Mouse (Mus musculus) liver, postnatal 0 days (tissue): Measurements from ENCODE around the gene Mycl.

Experiments used
- CTCF ChIP-seq: sonication (generic); IDR thresholded peaks from 2 replicates; pipeline ENCODE4 v1.5.1; 2016; ENCODE audit warnings: antibody characterized with exemption, low read depth
- EP300 ChIP-seq: IDR thresholded peaks from 2 replicates; pipeline ENCODE4 v1.6.1; 2016; ENCODE audit warnings: antibody characterized with exemption, low read depth, mild to moderate bottlenecking

DNA sequence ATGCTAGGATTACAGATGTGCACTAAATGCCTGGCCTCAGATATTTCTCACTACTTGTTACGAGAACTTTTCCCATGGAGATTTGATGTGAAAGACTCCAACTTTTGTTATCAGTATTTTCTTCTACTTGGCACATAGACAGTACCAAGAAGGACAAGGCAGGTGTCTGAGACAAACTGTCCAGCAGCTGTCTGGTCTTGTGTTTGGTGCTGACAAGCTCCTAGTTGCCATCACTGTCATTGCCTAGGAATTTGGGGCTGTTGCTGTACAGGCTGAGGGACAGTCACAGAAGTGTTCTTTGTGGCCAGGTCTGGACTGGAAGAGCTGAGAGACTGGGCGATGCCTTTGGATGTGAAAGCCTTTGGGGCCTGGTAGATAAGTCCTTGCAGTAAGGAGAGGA is 40.2 kb downstream of the Mycl start:
- TF ChIP-seq EP300, result no peak
- no peak for TF ChIP-seq CTCF
